Mouse (Mus musculus) subcutaneous adipose tissue, adult 2 months (tissue): Measurements from ENCODE around the gene Nomo1. TPM values are rescaled to one million over a fixed set of nuclear protein-coding genes. Genes with fewer than 3 reads are reported as not detected.

Source experiments
- polyA plus RNA-seq: library from polyadenylated mRNA; depleted of rRNA; stranded (reverse); fragments of >200 nt; gene quantifications from 2 replicates; pipeline ENCODE4 v1.2.3, GENCODE M21; 2012; ENCODE audit warnings: low replicate concordance; rRNA removed

Gene Nomo1
- polyA plus RNA-seq = 64.3 and 77.7 TPM in 2 replicates

GRCm38 (mm10) chr7:46033109-46033869 is at the start of gene Nomo1:
TSS of gene Nomo1 (plus strand) at chr7:46033698.

GRCm38 (mm10) chr7:46030145-46030488 is 3.4 kb upstream of the Nomo1 start, which contains the start of gene Abcc6:
TSS of gene Abcc6 (minus strand) at chr7:46030302.

GRCm38 (mm10) chr7:46100563-46100962 is 67.1 kb downstream of the Nomo1 start, which contains the start of gene Kcnj11:
TSS of gene Kcnj11 (minus strand) at chr7:46100764.

Other genes starting within 250 kb of the Nomo1 start
- gene Lmtk3, start 250.0 kb upstream of the Nomo1 start, polyA plus RNA-seq = 0.63 and 25.3 TPM in 2 replicates
- gene Sult2b1, start 249.0 kb upstream of the Nomo1 start, polyA plus RNA-seq = 0.23 and 2.8 TPM in 2 replicates
- 51.8 and 57.9 TPM in 2 replicates for gene Cyth2, start 219.1 kb upstream of the Nomo1 start, polyA plus RNA-seq
- 4.8 and 23.1 TPM in 2 replicates for gene Kcnj14, start 208.9 kb upstream of the Nomo1 start, polyA plus RNA-seq
- 14.7 and 32.7 TPM in 2 replicates for gene Grwd1, start 202.8 kb upstream of the Nomo1 start, polyA plus RNA-seq
- gene Kdelr1, start 160.9 kb upstream of the Nomo1 start, polyA plus RNA-seq = 371 and 393 TPM in 2 replicates
- gene Grin2d, start 155.3 kb upstream of the Nomo1 start, polyA plus RNA-seq = 1.1 and 6.1 TPM in 2 replicates
- gene Syngr4, start 137.0 kb upstream of the Nomo1 start, polyA plus RNA-seq = 0.19 TPM in 1 of 2 replicates, not detected in the other
- 85.1 and 137 TPM in 2 replicates for gene Tmem143, start 136.8 kb upstream of the Nomo1 start, polyA plus RNA-seq
- gene Emp3, start 112.3 kb upstream of the Nomo1 start, polyA plus RNA-seq = 179 and 360 TPM in 2 replicates
- gene Ccdc114, start 109.6 kb upstream of the Nomo1 start, polyA plus RNA-seq = 4.2 and 9.5 TPM in 2 replicates
- gene Abcc6, start 3.4 kb upstream of the Nomo1 start, polyA plus RNA-seq = 0.23 and 0.82 TPM in 2 replicates
- gene Kcnj11, start 67.1 kb downstream of the Nomo1 start, polyA plus RNA-seq = 0.24 and 0.47 TPM in 2 replicates
- 0.27 and 1.5 TPM in 2 replicates for gene Abcc8, start 146.3 kb downstream of the Nomo1 start, polyA plus RNA-seq
- gene Ush1c, start 204.8 kb downstream of the Nomo1 start, polyA plus RNA-seq = not detected in 2 replicates
- gene Otog, start 207.3 kb downstream of the Nomo1 start, polyA plus RNA-seq = not detected in 2 replicates